Mouse (Mus musculus) adrenal gland, postnatal 0 days (tissue): ENCODE measurements around the gene Pard3b. TPM values are rescaled to one million over a fixed set of nuclear protein-coding genes. Genes with fewer than 3 reads are reported as not detected.

ENCODE experiments used
- polyA plus RNA-seq: library from polyadenylated mRNA; unstranded; fragments of >200 nt; fragmentation: Nextera tagmentation; extraction: Ambion mirVana; gene quantifications from 2 replicates; pipeline ENCODE4 v1.2.1, GENCODE M21; 2015

The Pard3b gene
- polyA plus RNA-seq = 14.5 and 17.4 TPM in 2 replicates

DNA sequence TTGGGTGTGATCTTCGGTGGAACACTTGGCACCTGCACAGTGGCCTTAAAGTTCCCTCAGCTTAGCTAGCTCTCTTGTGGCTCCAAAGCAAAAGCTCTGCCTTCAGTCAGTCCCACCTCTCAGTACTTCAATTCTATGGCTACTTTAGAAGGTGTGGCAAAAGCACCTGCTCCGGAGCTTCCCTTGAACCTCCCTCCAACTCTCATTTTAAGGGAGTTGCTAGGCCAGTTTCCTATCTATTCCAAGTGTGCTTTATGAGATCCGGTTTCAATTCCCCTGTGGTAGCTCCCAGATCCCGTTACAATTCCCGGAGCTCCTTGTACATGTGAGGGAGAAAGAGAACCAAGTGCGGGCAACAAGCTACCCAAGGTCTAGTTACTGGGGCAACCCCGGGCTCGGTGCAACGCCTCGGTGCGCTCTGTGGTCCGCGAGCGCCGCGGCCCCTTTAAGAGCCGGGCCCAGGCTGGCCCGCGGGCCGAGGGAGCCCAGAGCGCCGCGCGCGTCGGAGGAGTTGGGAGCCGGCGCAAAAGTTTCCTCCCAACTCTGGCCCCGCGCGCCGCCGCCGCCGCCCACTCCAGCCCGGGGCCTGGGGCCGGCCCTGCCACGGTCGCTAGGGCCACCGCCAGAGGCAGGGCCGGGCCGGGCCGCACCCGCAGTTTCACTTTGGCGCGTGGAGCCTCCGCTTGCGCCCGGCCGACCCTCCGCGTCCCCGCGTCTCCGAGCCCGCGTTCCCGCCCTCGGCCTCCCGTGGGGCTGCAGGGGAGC lies at the start of gene Pard3b:
Gene Pard3b, plus strand, starts transcription at position 478 of the 765 bp plus-strand sequence.

